Mouse (Mus musculus) thymus, adult 2 months (tissue): Measurements from ENCODE around the gene Tex29.

ENCODE experiments used
- CTCF ChIP-seq: fragments of 200-500 bp; IDR thresholded peaks from 2 replicates; pipeline ENCODE4 v1.5.1; 2012; ENCODE audit warnings: mild to moderate bottlenecking, control low read depth, low read length, moderate library complexity, borderline replicate concordance; ENCODE audit not compliant: control insufficient read depth, poor library complexity, insufficient read depth; ENCODE audit errors: extremely low read depth
- POLR2A ChIP-seq: fragments of 200-500 bp; IDR thresholded peaks from 2 replicates; pipeline ENCODE4 v1.6.1; 2012; ENCODE audit warnings: mild to moderate bottlenecking, low read length, control low read depth, moderate library complexity; ENCODE audit not compliant: control insufficient read depth, poor library complexity, insufficient read depth; ENCODE audit errors: extremely low read depth

DNA sequence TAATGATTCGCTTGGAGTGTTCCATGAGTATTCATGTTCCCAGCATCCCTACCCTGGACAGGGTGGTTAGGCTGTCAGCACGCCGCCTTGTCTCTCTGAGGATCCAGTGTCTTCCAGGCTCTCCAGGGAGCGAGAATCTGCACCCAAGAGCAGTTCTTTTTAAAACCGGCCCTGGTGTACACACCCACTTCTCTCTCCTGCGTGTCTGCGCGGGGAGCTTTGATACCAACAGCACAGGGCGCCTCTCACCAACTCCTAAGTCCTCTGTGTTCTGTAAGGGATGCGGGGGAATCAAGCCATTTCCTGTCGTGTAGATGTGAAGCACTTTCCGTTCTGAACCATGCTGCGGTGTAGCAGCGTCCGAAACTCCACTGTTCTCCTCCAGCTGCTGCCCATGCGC lies 5.6 kb upstream of the Tex29 start:
- TF ChIP-seq CTCF (no peak), POLR2A (no peak)
